Comparison of ENCODE assay signal across 10 mouse cellular contexts in the genomic region with DNA sequence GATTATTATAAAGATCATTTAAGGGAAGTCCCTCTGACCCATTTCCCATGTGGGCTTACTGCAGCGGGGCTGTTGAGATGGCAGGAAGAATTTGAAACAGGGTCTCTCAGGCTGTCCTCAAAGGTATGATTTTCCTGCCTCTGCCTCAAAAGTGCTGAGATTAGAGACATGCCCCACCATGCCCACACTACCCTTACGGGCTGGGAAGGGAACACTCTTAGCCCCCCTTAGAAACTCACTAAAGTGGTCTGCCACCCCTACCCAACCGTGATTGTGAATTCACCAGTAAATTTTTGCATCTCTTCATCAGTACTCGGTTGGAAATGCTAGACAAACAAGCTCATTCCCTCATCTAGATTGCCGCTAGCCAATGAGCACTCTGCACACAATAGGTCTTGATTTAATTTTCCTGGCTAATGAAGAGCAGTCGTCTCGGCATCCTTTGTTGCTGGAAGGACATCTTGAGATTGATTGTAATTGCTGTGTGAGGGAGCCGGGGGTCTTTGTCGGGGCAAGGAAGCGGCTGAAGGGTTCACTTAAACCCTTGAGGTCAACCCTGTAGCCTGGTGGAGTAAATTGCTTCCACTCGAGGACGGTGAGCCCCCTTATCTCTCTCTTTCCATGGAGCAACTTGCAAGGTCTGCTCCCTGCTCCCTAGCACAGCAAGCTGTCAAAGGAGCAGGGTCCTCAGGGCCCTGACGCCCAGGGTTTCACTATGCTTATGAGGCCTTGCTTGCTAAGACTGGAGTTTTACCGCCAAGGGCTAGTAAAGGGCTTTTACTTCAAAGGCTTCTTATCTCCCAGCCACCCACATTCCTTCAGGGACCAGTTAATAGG. TPM values are rescaled to one million over a fixed set of nuclear protein-coding genes. Genes with fewer than 3 reads are reported as not detected.
DNase-seq lines count a peak whose midpoint lies in the region; ATAC-seq and TF ChIP-seq lines count a peak whose summit lies in the region.
"Had no signal": no experiment of that assay in that cellular context is flagged by ENCODE, and none has a peak within 500 bp of the region (broad histone marks: within the 10 kb centered on the region; RNA-seq: fewer than 3 reads in every experiment).

No protein-coding gene starts in this region.

- H3K27me3 ChIP-seq in heart, embryonic 10.5 days (ENCODE audit: insufficient read depth, poor library complexity, severe bottlenecking) = no peaks in the 10 kb centered on the region
- H3K27me3 ChIP-seq in forebrain, embryonic 14.5 days (replicated peaks; ENCODE audit: control insufficient read depth, insufficient read depth, low read length) = no peaks in the 10 kb centered on the region
- no peaks in the 10 kb centered on the region for H3K27me3 ChIP-seq in midbrain, embryonic 13.5 days
- H3K27me3 ChIP-seq: limb, embryonic 13.5 days had no signal

- no peaks in the 10 kb centered on the region for H3K9me3 ChIP-seq in heart, embryonic 10.5 days
- no peaks in the 10 kb centered on the region for H3K9me3 ChIP-seq in forebrain, embryonic 14.5 days (replicated peaks; ENCODE audit: control insufficient read depth, low read length)
- no peaks in the 10 kb centered on the region for H3K9me3 ChIP-seq in midbrain, embryonic 13.5 days
- H3K9me3 ChIP-seq: limb, embryonic 13.5 days had no signal

- no peak for TF ChIP-seq CTCF in brain, embryonic 14.5 days (IDR thresholded peaks at IDR 0.05; ENCODE audit: borderline replicate concordance, extremely low read depth, insufficient read depth, insufficient read length)

- WGBS in heart, embryonic 10.5 days = 13% methylated on average over 14 of the region's 14 CpGs
- WGBS in forebrain, embryonic 14.5 days = 9% methylated on average over 14 of the region's 14 CpGs
- WGBS in midbrain, embryonic 13.5 days = 7% methylated on average over 14 of the region's 14 CpGs

- H3K36me3 ChIP-seq in heart, embryonic 10.5 days = no peaks in the 10 kb centered on the region
- no peaks in the 10 kb centered on the region for H3K36me3 ChIP-seq in forebrain, embryonic 14.5 days (ENCODE audit: control insufficient read depth, insufficient read depth, low read length)
- no peaks in the 10 kb centered on the region for H3K36me3 ChIP-seq in midbrain, embryonic 13.5 days
- H3K36me3 ChIP-seq: limb, embryonic 13.5 days had no signal

- peaks cover 22% of the 10 kb centered on the region for H3K4me1 ChIP-seq in heart, embryonic 10.5 days
- H3K4me1 ChIP-seq in forebrain, embryonic 14.5 days (ENCODE audit: control insufficient read depth, insufficient read depth, low read length) = peaks cover 15% of the 10 kb centered on the region
- peaks cover 23% of the 10 kb centered on the region for H3K4me1 ChIP-seq in midbrain, embryonic 13.5 days (replicated peaks)

- no peak for TF ChIP-seq POLR2A in brain, embryonic 14.5 days (IDR thresholded peaks at IDR 0.05; ENCODE audit: borderline replicate concordance, extremely low read depth, insufficient read depth, insufficient read length, poor library complexity, severe bottlenecking)

- no peak overlapping the region for H3K9ac ChIP-seq in forebrain, embryonic 14.5 days (ENCODE audit: low read length)
- H3K9ac ChIP-seq in midbrain, embryonic 13.5 days (replicated peaks) = no peak overlapping the region
- H3K9ac ChIP-seq: limb, embryonic 13.5 days had no signal

- no peak overlapping the region for H3K4me2 ChIP-seq in forebrain, embryonic 14.5 days (ENCODE audit: low read length)
- H3K4me2 ChIP-seq in midbrain, embryonic 13.5 days (replicated peaks) = peak overlapping the region; percentile 17
- H3K4me2 ChIP-seq: limb, embryonic 13.5 days had no signal

- no peak for DNase-seq in heart, embryonic 10.5 days (ENCODE audit: low spot score)
- no peak for DNase-seq in heart, adult 9 months (ENCODE audit: low spot score in 2 of 2)
- DNase-seq in brain, embryonic 14.5 days (ENCODE audit: low read depth) = peak; percentile 78
- DNase-seq in forebrain, embryonic 14.5 days (ENCODE audit: low spot score) = peak; percentile 52
- DNase-seq in cerebellum, adult 8-10 months = no peak
- DNase-seq in urinary bladder, postnatal 36 days (ENCODE audit: low spot score in 2 of 2) = no peak
- no peak for DNase-seq in adrenal gland, adult 2 months

- 0 out of 2 replicates have a peak overlapping the region, but pooled peaks have one; percentile 15 for H3K4me3 ChIP-seq in heart, embryonic 10.5 days
- H3K4me3 ChIP-seq in forebrain, embryonic 14.5 days (ENCODE audit: low read depth, low read length) = no peak overlapping the region
- H3K4me3 ChIP-seq in midbrain, embryonic 13.5 days (replicated peaks) = no peak overlapping the region
- H3K4me3 ChIP-seq: limb, embryonic 13.5 days had no signal

- H3K27ac ChIP-seq in heart, embryonic 10.5 days = peak overlapping the region; percentile 47
- H3K27ac ChIP-seq in forebrain, embryonic 14.5 days (ENCODE audit: low read depth, low read length) = peak overlapping the region; percentile 52; the same call in 1 of the 2 replicates
- H3K27ac ChIP-seq in midbrain, embryonic 13.5 days = peak overlapping the region; percentile 55
- H3K27ac ChIP-seq: limb, embryonic 13.5 days; macrophage had no signal

- ATAC-seq in forebrain, embryonic 14.5 days = peak; percentile 51
- peak; percentile 78 for ATAC-seq in midbrain, embryonic 13.5 days

RNA-seq across cellular contexts. Expression of gene Tiam2, which starts 51.7 kb away (rescaled TPM):
- polyA plus RNA-seq in heart, embryonic 10.5 days (2016; fragmentation: Nextera tagmentation; extraction: Ambion mirVana) = 3.5 and 3.7 TPM in 2 replicates
- polyA plus RNA-seq in brain, embryonic 14.5 days (2012; rRNA removed) = 17.5 and 48.1 TPM in 2 replicates
- 81.3 and 106 TPM in 2 replicates for polyA plus RNA-seq in forebrain, embryonic 14.5 days (2014; fragmentation: Nextera tagmentation; extraction: Ambion mirVana)
- 1.9 and 4.9 TPM in 2 replicates for polyA plus RNA-seq in midbrain, embryonic 13.5 days (2015; fragmentation: Nextera tagmentation; extraction: Ambion mirVana)
- 10 to 100 TPM; 22.3 to 29.4 TPM for total RNA-seq in adrenal gland, adult 2 months (2021)
- polyA plus RNA-seq in adrenal gland, adult 2 months (2012; rRNA removed) = 5.3 and 6.5 TPM in 2 replicates

Comparison
In these comparisons a context has a peak if more than half of its experiments do, and no peak if none do; other contexts are left out.
1. DNase-seq: peak in brain, embryonic 14.5 days (single experiment) and forebrain, embryonic 14.5 days (single experiment); none in heart, embryonic 10.5 days (single experiment), heart, adult 9 months (0 of 2), cerebellum, adult 8-10 months (single experiment), urinary bladder, postnatal 36 days (0 of 2) and adrenal gland, adult 2 months (single experiment).
2. Peak in every context shown above with its lines, with median percentiles within 50 percentile points of each other: H3K27ac ChIP-seq.